Mouse (Mus musculus) lung, adult 2 months (tissue): ENCODE results near the gene Ppm1m. TPM values are rescaled to one million over a fixed set of nuclear protein-coding genes. Genes with fewer than 3 reads are reported as not detected.

Experiments
- DNase-seq: peaks from one replicate; pipeline ENCODE4 v3.0.0; 2022
- H3K4me1 ChIP-seq: fragments of 200-500 bp; 2 replicates; pipeline ENCODE4 v1.6.1; 2011; ENCODE audit warnings: low read length; ENCODE audit not compliant: control insufficient read depth, insufficient read depth
- H3K4me3 ChIP-seq: fragments of 200-500 bp; replicated peaks from 2 replicates; pipeline ENCODE3; 2011; ENCODE audit warnings: low read depth, mild to moderate bottlenecking, control low read depth, low read length; ENCODE audit errors: extremely low read depth
- CTCF ChIP-seq: fragments of 200-500 bp; IDR thresholded peaks from 2 replicates; pipeline ENCODE4 v1.5.1; 2011; ENCODE audit warnings: mild to moderate bottlenecking, low read length, control low read depth; ENCODE audit not compliant: insufficient read depth
- POLR2A ChIP-seq: fragments of 200-500 bp; IDR thresholded peaks from 2 replicates; pipeline ENCODE4 v1.6.1; 2011; ENCODE audit warnings: low read depth, mild to moderate bottlenecking, control low read depth, low read length, borderline replicate concordance; ENCODE audit errors: extremely low read depth
- WGBS: fragments of 180-500 bp; shearing (Covaris S2); methylation state at CpG from one replicate; pipeline ENCODE4 v1.1.7; 2018; 5-methylcytosine and 5-hydroxymethylcytosine counted together
- polyA plus RNA-seq: library from polyadenylated mRNA; depleted of rRNA; stranded (reverse); fragments of >200 nt; gene quantifications from 2 replicates; pipeline ENCODE4 v1.2.3, GENCODE M21; 2012

The Ppm1m gene
- polyA plus RNA-seq, 1 experiment: 60.7 TPM

- Histone ChIP-seq H3K4me1 (peaks cover 13% of the 10 kb centered on the region), H3K4me3 (peak within 1 kb of the TSS; percentile 7)
- TF ChIP-seq CTCF: no peak
- no peak for TF ChIP-seq POLR2A
- 62% methylated on average over 4 of the region's 4 CpGs for WGBS
- DNase-seq: no peak
Observed at GRCm38 (mm10) chr9:106222261-106222851, 22.8 kb upstream of the Ppm1m start, which contains the start of gene Tlr9. Tlr9 (plus strand) TSS chr9:106222598.

DNA sequence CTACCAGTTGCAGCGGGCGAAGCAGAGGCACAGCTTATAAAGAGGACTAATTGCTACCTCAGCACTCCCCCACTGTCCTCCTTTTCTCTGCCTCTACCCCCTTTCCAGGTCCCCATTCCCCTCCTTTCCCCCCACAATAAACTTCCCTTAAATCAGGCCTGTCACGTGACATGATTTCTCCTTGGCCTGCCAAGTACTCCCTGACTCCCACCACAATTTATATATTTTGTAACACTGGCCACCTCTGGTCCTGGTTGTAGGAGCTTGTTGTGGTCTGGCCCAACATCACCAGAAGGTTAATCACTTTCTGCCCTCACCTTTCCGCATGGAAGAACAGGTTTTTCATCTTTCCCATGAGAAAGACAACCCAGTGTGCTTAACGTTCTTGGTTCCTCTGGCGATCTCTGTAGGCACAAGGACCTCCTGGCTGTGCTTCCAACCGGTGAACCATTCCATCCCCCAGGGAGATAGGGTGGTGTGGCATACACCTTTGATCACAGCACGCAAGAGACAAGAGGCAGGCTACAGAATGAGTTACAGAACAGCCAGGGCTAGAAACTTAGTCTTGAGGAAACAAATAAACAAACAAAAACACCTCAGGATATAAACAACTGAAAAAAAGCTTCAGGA, 21.5 kb upstream of the Ppm1m start:
- 66% methylated on average over 8 of the region's 8 CpGs for WGBS
- Histone ChIP-seq H3K4me3 (no peak overlapping the region), H3K4me1 (peaks cover 5% of the 10 kb centered on the region; the same call in 1 of the 2 replicates)
- no peak for DNase-seq
- no peak for TF ChIP-seq POLR2A
- no peak for TF ChIP-seq CTCF

GRCm38 (mm10) chr9:106216971-106217370, 17.4 kb upstream of the Ppm1m start:
- no peak for DNase-seq
- 86% methylated on average over 7 of the region's 7 CpGs for WGBS
- TF ChIP-seq POLR2A: no peak
- no peak for TF ChIP-seq CTCF
- H3K4me1 ChIP-seq: 0 out of 2 replicates have a peak, but pooled peaks cover 2% of the 10 kb centered on the region
- H3K4me3 ChIP-seq: no peak overlapping the region

- H3K4me1 ChIP-seq: peaks cover 9% of the 10 kb centered on the region
- TF ChIP-seq CTCF: no peak
- TF ChIP-seq POLR2A: no peak
- 81% methylated on average over 6 of the region's 6 CpGs for WGBS
- no peak for DNase-seq
- no peak overlapping the region for H3K4me3 ChIP-seq
Observed at GRCm38 (mm10) chr9:106215341-106216125, 16.0 kb upstream of the Ppm1m start.

- Histone ChIP-seq H3K4me1 (peaks cover 12% of the 10 kb centered on the region), H3K4me3 (no peak overlapping the region)
- 75% methylated on average over 12 of the region's 12 CpGs for WGBS
- DNase-seq: no peak
- TF ChIP-seq CTCF (no peak), POLR2A (no peak)
Observed at GRCm38 (mm10) chr9:106212594-106212981, 13.0 kb upstream of the Ppm1m start.

DNA sequence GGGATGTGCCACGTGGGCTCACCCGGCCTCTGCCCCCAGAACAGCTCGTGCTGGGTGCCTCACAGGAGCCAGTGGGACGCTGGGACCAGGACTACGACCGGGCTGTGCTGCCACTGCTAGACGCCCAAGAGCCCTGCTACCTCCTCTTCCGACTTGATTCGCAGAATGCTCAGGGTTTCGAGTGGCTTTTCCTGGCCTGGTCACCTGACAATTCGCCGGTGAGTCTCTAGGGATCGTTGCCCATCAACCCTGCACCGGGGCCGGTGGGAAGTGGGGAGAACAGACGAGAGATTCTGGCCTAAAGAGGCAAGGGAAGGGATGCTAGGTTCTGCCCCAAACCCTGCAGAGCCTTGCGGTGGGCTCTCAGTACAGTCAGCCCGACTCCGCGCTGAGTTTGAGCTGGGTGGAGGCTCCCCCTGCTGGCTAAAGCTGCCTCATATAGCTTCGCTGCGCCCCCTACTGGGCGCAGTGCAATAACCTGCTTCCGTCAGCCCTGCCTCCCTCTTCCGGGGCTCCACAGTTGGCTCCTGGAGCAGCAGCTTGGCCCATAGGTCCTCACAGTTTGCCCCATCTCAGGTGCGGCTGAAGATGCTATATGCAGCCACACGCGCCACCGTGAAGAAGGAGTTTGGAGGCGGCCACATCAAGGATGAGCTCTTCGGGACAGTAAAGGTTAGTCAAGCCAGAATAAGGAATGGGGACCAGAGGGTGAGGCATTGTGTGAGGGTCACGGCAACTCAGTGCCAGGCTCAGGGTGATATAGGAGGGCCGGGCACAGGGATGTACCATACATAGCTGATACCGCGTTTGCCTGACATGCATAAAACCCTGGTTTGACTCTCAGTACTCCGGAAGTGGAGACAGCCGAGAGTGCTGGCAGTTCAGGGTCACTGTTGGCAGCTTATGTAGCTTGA, 12.4 kb upstream of the Ppm1m start:
- WGBS: 26% methylated on average over 37 of the region's 37 CpGs
- DNase-seq: peak; percentile 86
- TF ChIP-seq POLR2A (peak; percentile 30; the same call in 1 of the 2 replicates), CTCF (peak; percentile 100)
- Histone ChIP-seq H3K4me3 (peak overlapping the region; percentile 25), H3K4me1 (peaks cover 12% of the 10 kb centered on the region)

DNA sequence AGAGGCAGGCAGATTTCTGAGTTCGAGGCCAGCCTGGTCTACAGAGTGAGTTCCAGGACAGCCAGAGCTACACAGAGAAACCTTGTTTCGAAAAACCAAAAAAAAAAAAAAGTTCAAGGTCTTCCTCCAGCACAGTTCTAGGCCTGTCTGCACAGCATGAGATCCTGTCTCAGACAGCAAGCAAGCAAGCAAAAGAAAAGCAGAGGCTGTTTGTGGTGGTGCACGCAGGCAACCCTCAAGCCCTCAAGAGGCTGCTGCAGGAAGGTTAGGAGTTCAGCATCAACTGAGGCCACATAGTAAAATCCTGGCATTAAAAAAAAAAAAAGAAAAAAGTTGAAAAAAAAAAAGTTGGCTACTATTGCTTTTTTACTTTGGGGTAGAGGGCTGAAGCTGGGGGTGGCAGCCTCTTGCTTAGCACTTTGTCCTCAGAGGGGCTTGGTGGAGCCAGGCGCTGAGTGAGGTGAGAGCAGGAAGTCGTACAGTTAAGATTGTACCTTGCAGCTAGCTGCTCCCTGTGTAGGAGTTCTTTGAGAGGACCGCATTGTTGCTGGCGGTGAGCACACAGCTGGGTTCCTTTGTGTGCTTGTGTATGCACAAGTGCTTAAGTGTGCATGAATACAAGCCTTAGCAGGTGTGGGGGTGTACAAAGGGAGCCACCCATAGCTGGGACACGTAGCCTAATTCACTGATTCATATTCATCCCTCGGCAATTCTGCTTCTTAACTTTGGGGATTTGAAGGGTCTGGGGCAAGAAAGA, 11.5 kb upstream of the Ppm1m start:
- Histone ChIP-seq H3K4me3 (no peak overlapping the region), H3K4me1 (peaks cover 16% of the 10 kb centered on the region)
- no peak for TF ChIP-seq POLR2A
- TF ChIP-seq CTCF: no peak
- WGBS: 66% methylated on average over 9 of the region's 9 CpGs
- no peak for DNase-seq

DNA sequence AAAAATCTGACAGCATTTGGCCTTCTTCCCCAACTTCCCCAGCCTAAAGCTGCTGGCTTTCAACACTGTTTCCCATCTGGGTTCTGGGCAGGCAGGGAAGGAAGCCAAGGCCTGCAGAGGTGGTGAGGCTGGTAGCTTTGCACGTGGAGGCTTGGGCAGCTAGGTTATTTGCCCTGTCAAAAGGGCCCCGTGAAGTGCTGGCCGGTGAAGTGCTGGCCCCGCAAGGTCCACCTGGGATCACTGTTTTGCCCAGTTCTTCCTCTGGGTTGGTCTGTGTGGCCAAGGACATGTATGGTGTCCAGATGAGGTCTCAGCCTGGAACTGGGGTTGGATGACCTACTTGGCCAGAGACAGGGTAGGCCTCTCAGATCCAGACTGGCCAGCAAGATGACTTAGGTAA, 10.4 kb upstream of the Ppm1m start:
- Histone ChIP-seq H3K4me1 (peaks cover 19% of the 10 kb centered on the region), H3K4me3 (no peak overlapping the region)
- TF ChIP-seq POLR2A (no peak), CTCF (no peak)
- DNase-seq: no peak
- WGBS: 74% methylated on average over 4 of the region's 4 CpGs
